Mouse (Mus musculus): ENCODE results near the gene Cdkn1c. TPM values are rescaled to one million over a fixed set of nuclear protein-coding genes. Genes with fewer than 3 reads are reported as not detected.

The Cdkn1c gene
- total and polyA plus RNA-seq, 3 experiments: not detected

DNA sequence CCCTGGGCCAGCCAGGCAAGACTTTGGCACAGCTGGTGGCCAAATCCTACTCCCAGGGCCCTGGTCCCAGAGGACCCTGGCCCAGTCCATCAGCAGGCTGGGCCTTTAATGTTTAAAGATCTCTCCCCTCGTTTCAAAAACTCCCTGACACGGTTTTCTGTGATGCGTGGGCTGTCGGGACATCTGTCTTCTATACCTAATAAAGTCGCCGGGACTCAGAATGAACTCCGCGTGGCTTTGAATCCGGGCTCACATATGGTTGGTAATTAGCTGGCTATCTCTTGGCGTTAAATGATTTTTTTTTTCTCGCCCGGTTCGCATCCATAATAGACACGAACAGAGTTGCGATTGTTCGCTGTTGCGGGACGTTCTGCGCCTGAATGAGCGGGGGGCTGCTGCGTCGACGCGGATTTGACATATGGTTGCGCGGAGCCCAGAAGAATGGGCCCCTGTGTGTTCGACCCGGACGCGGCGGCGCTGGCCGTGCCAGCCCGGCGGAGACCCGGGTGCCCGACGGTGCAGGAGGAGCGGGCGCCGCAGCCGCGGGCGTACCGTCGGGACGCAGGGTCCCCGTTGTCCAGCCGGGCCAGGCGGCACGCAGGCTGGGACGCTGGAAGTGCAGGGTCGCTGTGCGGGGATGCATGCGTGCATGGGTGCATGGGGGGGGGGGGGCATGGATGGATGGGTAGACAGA, 15.7 kb downstream of the Cdkn1c start:
- Histone ChIP-seq H3K9me3 (replicated peaks; ENCODE audit: low read length) (peaks cover 11% of the 10 kb centered on the region), H3K27ac (ENCODE audit: insufficient read depth, low read depth) (no peak overlapping the region), H3K4me2 (ENCODE audit: insufficient read depth, low read depth, poor library complexity, severe bottlenecking) (no peak overlapping the region), H3K4me1 (ENCODE audit: control insufficient read depth in 1 of 2, insufficient read depth in 2 of 2) (no peaks in the 10 kb centered on the region), H3K4me3 (replicated peaks in 1 of 3; ENCODE audit: low read depth in 2 of 3, low read length in 2 of 3, poor library complexity in 1 of 3) (no peak overlapping the region), H3K27me3 (replicated peaks) (peaks cover 48% of the 10 kb centered on the region), H3K36me3 (replicated peaks in 1 of 2; ENCODE audit: control insufficient read depth in 1 of 2, insufficient read depth in 1 of 2, low read length in 1 of 2) (no peaks in the 10 kb centered on the region), H3K9ac (ENCODE audit: insufficient read depth, low read depth) (no peak overlapping the region), H3K79me2 (replicated peaks; ENCODE audit: control insufficient read depth, extremely low read depth, insufficient read depth, poor library complexity, severe bottlenecking) (no peaks in the 10 kb centered on the region)
- dilution Hi-C loops (cut with MboI; ENCODE audit: extremely low pct_ligation_motif_present, extremely low pct_unique_long_range_greater_than_20kb, low sequenced_read_pairs): no loop called here
- in situ Hi-C loops (cut with MboI; ENCODE audit: low pct_ligation_motif_present, low pct_unique_long_range_greater_than_20kb, low sequenced_read_pairs): no loop called here
- TF ChIP-seq RAD21 (IDR thresholded peaks at IDR 0.05; ENCODE audit: low read depth, low read length) (no peak), KAT2A (IDR thresholded peaks at IDR 0.05; ENCODE audit: insufficient replicate concordance, low read length) (no peak), JUND (conservative IDR thresholded peaks at IDR 0.05; ENCODE audit: low read depth, low read length) (no peak), USF2 (conservative IDR thresholded peaks at IDR 0.05; ENCODE audit: low read depth, low read length) (no peak), POLR2A (IDR thresholded peaks at IDR 0.05; ENCODE audit: low read depth, low read length) (no peak), IRF4 (IDR thresholded peaks at IDR 0.05; ENCODE audit: low read depth, low read length) (no peak), TCF12 (IDR thresholded peaks at IDR 0.05; ENCODE audit: low read depth, low read length) (no peak), EP300 (IDR thresholded peaks at IDR 0.05; ENCODE audit: low read length) (no peak), MYC (IDR thresholded peaks at IDR 0.05; ENCODE audit: low read depth, low read length) (no peak), MAZ (IDR thresholded peaks at IDR 0.05; ENCODE audit: low read depth, low read length) (no peak), ZC3H11A (IDR thresholded peaks at IDR 0.05; ENCODE audit: low read depth, low read length) (no peak), E2F4 (IDR thresholded peaks at IDR 0.05; ENCODE audit: insufficient replicate concordance, low read depth, low read length) (no peak), MEF2A (IDR thresholded peaks at IDR 0.05; ENCODE audit: borderline replicate concordance, low read depth, low read length) (no peak), RCOR1 (conservative IDR thresholded peaks at IDR 0.05; ENCODE audit: low read depth, low read length) (no peak), SIN3A (IDR thresholded peaks at IDR 0.05; ENCODE audit: low read length) (no peak), ELF1 (IDR thresholded peaks at IDR 0.05; ENCODE audit: low read depth, low read length) (no peak), HCFC1 (IDR thresholded peaks at IDR 0.05; ENCODE audit: low read depth, low read length) (no peak)
- no peak for DNase-seq (ENCODE audit: extremely low read depth)

DNA sequence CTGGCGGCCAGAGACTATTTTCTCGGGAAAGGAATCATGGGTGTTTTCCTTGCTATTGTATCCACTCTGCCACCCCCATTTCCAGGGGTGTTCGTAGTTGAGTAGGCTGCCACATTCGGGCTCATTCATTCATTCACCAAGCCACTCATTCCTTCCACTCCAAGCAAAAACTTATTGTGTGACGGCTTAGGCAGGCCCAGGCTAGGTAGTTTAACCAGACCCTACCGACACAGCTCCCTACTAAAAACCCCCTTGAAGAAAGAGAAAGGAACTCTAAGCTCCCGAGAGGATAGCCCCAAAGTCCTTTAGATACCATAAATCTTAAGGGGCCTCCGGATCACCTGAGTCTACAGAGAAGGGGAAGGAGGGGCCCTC, 16.3 kb downstream of the Cdkn1c start:
- Histone ChIP-seq H3K4me1 (ENCODE audit: control insufficient read depth in 1 of 2, insufficient read depth in 2 of 2) (no peaks in the 10 kb centered on the region), H3K9ac (ENCODE audit: insufficient read depth, low read depth) (no peak overlapping the region), H3K27me3 (replicated peaks) (peaks cover 48% of the 10 kb centered on the region), H3K9me3 (replicated peaks; ENCODE audit: low read length) (peaks cover 11% of the 10 kb centered on the region), H3K79me2 (replicated peaks; ENCODE audit: control insufficient read depth, extremely low read depth, insufficient read depth, poor library complexity, severe bottlenecking) (no peaks in the 10 kb centered on the region), H3K4me2 (ENCODE audit: insufficient read depth, low read depth, poor library complexity, severe bottlenecking) (no peak overlapping the region), H3K36me3 (replicated peaks in 1 of 2; ENCODE audit: control insufficient read depth in 1 of 2, insufficient read depth in 1 of 2, low read length in 1 of 2) (no peaks in the 10 kb centered on the region), H3K4me3 (replicated peaks in 1 of 3; ENCODE audit: low read depth in 2 of 3, low read length in 2 of 3, poor library complexity in 1 of 3) (no peak overlapping the region), H3K27ac (ENCODE audit: insufficient read depth, low read depth) (no peak overlapping the region)
- in situ Hi-C loops (cut with MboI; ENCODE audit: low pct_ligation_motif_present, low pct_unique_long_range_greater_than_20kb, low sequenced_read_pairs): no loop called here
- DNase-seq (ENCODE audit: extremely low read depth): no peak
- TF ChIP-seq HCFC1 (IDR thresholded peaks at IDR 0.05; ENCODE audit: low read depth, low read length): no peak
- TF ChIP-seq TBP (conservative IDR thresholded peaks at IDR 0.05; ENCODE audit: low read depth, low read length): no peak
- no peak for TF ChIP-seq RAD21 (IDR thresholded peaks at IDR 0.05; ENCODE audit: low read depth, low read length)
- TF ChIP-seq JUND (conservative IDR thresholded peaks at IDR 0.05; ENCODE audit: low read depth, low read length): no peak
- TF ChIP-seq POLR2A (IDR thresholded peaks at IDR 0.05; ENCODE audit: low read depth, low read length): no peak
- TF ChIP-seq MYC (IDR thresholded peaks at IDR 0.05; ENCODE audit: low read depth, low read length): no peak
- no peak for TF ChIP-seq ELF1 (IDR thresholded peaks at IDR 0.05; ENCODE audit: low read depth, low read length)
- no peak for TF ChIP-seq CTCF (conservative IDR thresholded peaks at IDR 0.05 in 1 of 2, IDR thresholded peaks at IDR 0.05 in 1 of 2; ENCODE audit: low read depth in 2 of 2, low read length in 2 of 2)
- no peak for TF ChIP-seq SMC3 (IDR thresholded peaks at IDR 0.05; ENCODE audit: low read depth, low read length)
- no peak for TF ChIP-seq MEF2A (IDR thresholded peaks at IDR 0.05; ENCODE audit: borderline replicate concordance, low read depth, low read length)
- no peak for TF ChIP-seq MAZ (IDR thresholded peaks at IDR 0.05; ENCODE audit: low read depth, low read length)
- no peak for TF ChIP-seq IRF4 (IDR thresholded peaks at IDR 0.05; ENCODE audit: low read depth, low read length)
- dilution Hi-C loops (cut with MboI; ENCODE audit: extremely low pct_ligation_motif_present, extremely low pct_unique_long_range_greater_than_20kb, low sequenced_read_pairs): no loop called here

All from CH12.LX (cell line).